Mouse (Mus musculus) lung, embryonic 16.5 days (tissue): ENCODE data around the gene Abi3. TPM values are rescaled to one million over a fixed set of nuclear protein-coding genes. Genes with fewer than 3 reads are reported as not detected.

Source experiments
- ATAC-seq: fragments of 200-750 bp; cut with Nextera tagmentation; 2 replicates; pipeline ENCODE4 v1.8.0; 2017; ENCODE audit warnings: low read depth, mild to moderate bottlenecking, moderate library complexity
- H3K27ac ChIP-seq: fragments of 300-500 bp; sonication (generic); 2 replicates; pipeline ENCODE4 v1.5.1; 2014; ENCODE audit warnings: mild to moderate bottlenecking, control low read depth, low read length
- H3K27me3 ChIP-seq: fragments of 300-500 bp; sonication (generic); 2 replicates; pipeline ENCODE4 v1.6.1; 2014; ENCODE audit warnings: low read depth, low read length, mixed read lengths; ENCODE audit not compliant: control insufficient read depth, insufficient read depth
- H3K36me3 ChIP-seq: fragments of 300-500 bp; sonication (generic); 2 replicates; pipeline ENCODE4 v1.6.1; 2014; ENCODE audit warnings: low read length; ENCODE audit not compliant: control insufficient read depth, insufficient read depth
- H3K4me1 ChIP-seq: fragments of 300-500 bp; sonication (generic); replicated peaks from 2 replicates; pipeline ENCODE4 v1.6.1; 2014; ENCODE audit warnings: low read length, mixed read lengths; ENCODE audit not compliant: control insufficient read depth, insufficient read depth
- H3K4me2 ChIP-seq: fragments of 300-500 bp; sonication (generic); 2 replicates; pipeline ENCODE4 v1.6.1; 2014; ENCODE audit warnings: low read depth, low read length, control low read depth
- H3K4me3 ChIP-seq: fragments of 300-500 bp; sonication (generic); 2 replicates; pipeline ENCODE4 v1.5.1; 2014; ENCODE audit warnings: mild to moderate bottlenecking, low read length, control low read depth
- H3K9ac ChIP-seq: fragments of 300-500 bp; sonication (generic); 2 replicates; pipeline ENCODE4 v1.6.1; 2014; ENCODE audit warnings: low read length, control low read depth
- H3K9me3 ChIP-seq: fragments of 300-500 bp; sonication (generic); 2 replicates; pipeline ENCODE4 v1.6.1; 2016; ENCODE audit warnings: low read length; ENCODE audit not compliant: control insufficient read depth
- WGBS: fragments of 180-500 bp; shearing (Covaris S2); extraction: QIAGEN DNeasy Blood & Tissue Kit; methylation state at CpG from one replicate; pipeline ENCODE4 v1.1.7; 2014; 5-methylcytosine and 5-hydroxymethylcytosine counted together
- polyA plus RNA-seq: library from polyadenylated mRNA; unstranded; fragments of >200 nt; fragmentation: Nextera tagmentation; extraction: Ambion mirVana; gene quantifications from 2 replicates; pipeline ENCODE4 v1.2.1, GENCODE M21; 2015

Abi3 gene
- polyA plus RNA-seq, 1 experiment from 2014 or later: 16.0 TPM

DNA sequence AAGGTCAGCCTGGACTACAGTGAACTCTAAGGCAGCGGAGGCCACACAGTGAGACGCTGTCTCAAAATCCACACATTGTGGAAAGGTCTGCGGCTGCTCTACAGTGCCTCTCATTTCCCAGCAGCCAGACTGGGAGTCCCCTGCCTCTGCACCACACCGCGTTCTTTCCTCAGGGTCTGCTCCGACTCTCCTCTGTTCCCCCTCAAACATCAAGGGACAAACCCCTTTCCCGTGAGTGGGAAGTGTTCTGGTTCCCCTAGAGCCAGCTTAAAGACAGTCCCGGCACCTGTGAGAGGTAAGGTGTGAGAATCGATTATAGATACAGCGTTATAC lies 812 bp downstream of the Abi3 start:
- H3K9me3 ChIP-seq: no peaks in the 10 kb centered on the region
- peak overlapping the region; percentile 69 for H3K27ac ChIP-seq
- no peaks in the 10 kb centered on the region for H3K27me3 ChIP-seq
- no peak for ATAC-seq
- H3K9ac ChIP-seq: peak overlapping the region; percentile 58
- peak overlapping the region; percentile 46 for H3K4me3 ChIP-seq
- H3K4me1 ChIP-seq: peaks cover 15% of the 10 kb centered on the region
- no peaks in the 10 kb centered on the region for H3K36me3 ChIP-seq
- 54% methylated on average over 10 of the region's 10 CpGs for WGBS
- peak overlapping the region; percentile 40 for H3K4me2 ChIP-seq

GRCm38 (mm10) chr11:95840694-95841497 lies 1.4 kb downstream of the Abi3 start:
- WGBS: 67% methylated on average over 5 of the region's 5 CpGs
- Histone ChIP-seq H3K36me3 (no peaks in the 10 kb centered on the region), H3K4me2 (peak overlapping the region; percentile 40), H3K4me3 (peak overlapping the region; percentile 46), H3K27me3 (no peaks in the 10 kb centered on the region), H3K9ac (peak overlapping the region; percentile 58), H3K27ac (peak overlapping the region; percentile 69; the same call in 1 of the 2 replicates), H3K4me1 (peaks cover 20% of the 10 kb centered on the region), H3K9me3 (no peaks in the 10 kb centered on the region)
- ATAC-seq: no peak

DNA sequence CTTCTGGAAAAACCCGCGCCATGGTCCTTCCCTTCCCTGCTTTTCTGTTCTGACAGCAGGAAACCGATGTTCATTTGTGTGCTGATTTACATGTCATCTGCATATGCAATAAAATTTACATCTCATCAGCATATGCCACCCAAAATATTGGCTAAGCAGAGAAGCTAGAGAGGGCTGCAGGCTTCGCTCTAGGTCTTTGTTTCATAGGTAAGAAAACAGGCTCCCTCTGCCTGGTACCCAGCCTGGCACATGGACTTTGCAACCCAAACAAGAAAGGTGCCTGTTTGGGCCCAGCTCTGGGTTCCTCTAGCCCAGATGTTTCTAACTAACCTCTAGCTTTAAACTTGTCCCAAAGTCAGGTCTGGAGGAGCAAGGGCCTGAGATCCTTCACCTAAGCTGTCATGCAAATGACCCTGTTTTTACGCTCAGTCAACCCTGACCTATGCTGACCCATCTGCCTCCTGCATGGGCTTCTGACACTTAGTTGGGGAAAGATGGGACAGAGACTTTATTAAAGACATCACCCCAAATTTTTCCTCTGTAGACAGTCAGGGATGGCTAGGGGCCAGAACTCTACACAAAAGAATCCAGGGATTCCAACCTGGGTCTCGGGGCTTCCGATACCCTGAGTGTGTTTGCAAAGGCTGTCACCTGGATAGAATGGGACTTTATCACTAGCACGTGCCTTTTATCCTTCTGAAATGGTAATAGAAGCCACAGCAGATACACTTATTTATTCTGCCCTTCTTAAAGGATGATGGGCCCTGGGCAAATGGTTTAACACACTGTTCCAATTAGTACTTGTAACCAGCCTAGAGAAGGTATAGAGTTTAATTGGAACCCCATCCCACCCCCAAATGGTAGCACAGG lies 3.0 kb downstream of the Abi3 start:
- H3K4me1 ChIP-seq: peaks cover 35% of the 10 kb centered on the region
- 0 out of 2 replicates have a peak overlapping the region, but pooled peaks have one; percentile 41 for H3K27ac ChIP-seq
- no peaks in the 10 kb centered on the region for H3K9me3 ChIP-seq
- no peak for ATAC-seq
- no peak overlapping the region; the same call in 1 of the 2 replicates for H3K9ac ChIP-seq
- peaks cover 5% of the 10 kb centered on the region; the same call in 1 of the 2 replicates for H3K27me3 ChIP-seq
- WGBS: 72% methylated on average over 8 of the region's 8 CpGs
- H3K36me3 ChIP-seq: no peaks in the 10 kb centered on the region
- H3K4me3 ChIP-seq: no peak overlapping the region
- no peak overlapping the region for H3K4me2 ChIP-seq

DNA sequence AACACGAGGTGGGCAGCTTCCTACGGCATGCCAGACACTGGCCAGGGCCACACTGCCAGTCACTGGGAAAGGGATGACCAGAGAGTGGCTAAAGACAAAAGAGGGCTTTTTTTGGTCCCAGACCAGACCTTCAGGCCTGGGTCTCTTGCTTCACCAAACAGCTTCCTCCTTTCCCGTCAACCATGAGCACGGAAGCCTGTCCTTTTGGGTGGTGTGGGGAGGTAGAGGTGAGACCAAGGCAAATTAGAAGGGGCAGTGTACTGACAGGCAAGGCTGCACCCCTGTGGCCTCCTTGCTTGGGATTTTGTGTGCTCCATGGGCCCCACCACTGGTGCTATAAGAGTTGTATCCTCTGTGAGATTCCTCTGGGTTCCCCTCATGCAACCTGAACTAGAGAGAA lies 3.7 kb downstream of the Abi3 start:
- 68% methylated on average over 4 of the region's 4 CpGs for WGBS
- no peak for ATAC-seq
- Histone ChIP-seq H3K36me3 (no peaks in the 10 kb centered on the region), H3K9ac (no peak overlapping the region; the same call in 1 of the 2 replicates), H3K9me3 (no peaks in the 10 kb centered on the region), H3K4me3 (no peak overlapping the region), H3K4me2 (no peak overlapping the region), H3K4me1 (peaks cover 40% of the 10 kb centered on the region), H3K27me3 (peaks cover 10% of the 10 kb centered on the region; the same call in 1 of the 2 replicates), H3K27ac (0 out of 2 replicates have a peak overlapping the region, but pooled peaks have one; percentile 41)

DNA sequence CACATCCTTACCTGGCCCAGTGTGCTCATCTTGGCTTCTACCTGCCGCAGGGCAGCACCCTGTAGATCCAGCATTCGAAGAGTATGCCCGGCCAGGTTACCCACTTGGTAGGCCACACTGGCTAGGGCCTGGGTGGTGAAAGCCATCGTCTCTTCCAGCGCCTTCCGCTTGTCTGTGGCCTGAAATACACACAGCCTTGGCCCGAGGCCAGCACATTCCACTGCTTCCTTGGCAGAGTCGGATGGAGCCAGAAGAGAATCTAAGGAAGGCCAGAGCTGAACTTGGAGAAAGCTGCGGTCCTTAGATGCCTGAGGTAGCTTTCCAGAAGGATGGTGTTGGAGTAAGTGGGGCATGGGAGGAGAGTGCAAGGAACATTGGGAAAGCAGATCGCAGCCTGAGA lies 5.2 kb downstream of the Abi3 start, which contains the start of gene Gngt2:
Gene Gngt2, plus strand, starts transcription at position 158 of the 400 bp plus-strand sequence.
- Histone ChIP-seq H3K27me3 (peaks cover 26% of the 10 kb centered on the region), H3K4me3 (no peak within 1 kb of the TSS), H3K4me2 (peak within 1 kb of the TSS; percentile 13), H3K4me1 (peaks cover 40% of the 10 kb centered on the region), H3K36me3 (no peaks in the 10 kb centered on the region), H3K9ac (no peak within 1 kb of the TSS), H3K9me3 (no peaks in the 10 kb centered on the region), H3K27ac (peak within 1 kb of the TSS; percentile 84)
- 15% methylated on average over 10 of the region's 10 CpGs for WGBS
- peak; percentile 73 for ATAC-seq

DNA sequence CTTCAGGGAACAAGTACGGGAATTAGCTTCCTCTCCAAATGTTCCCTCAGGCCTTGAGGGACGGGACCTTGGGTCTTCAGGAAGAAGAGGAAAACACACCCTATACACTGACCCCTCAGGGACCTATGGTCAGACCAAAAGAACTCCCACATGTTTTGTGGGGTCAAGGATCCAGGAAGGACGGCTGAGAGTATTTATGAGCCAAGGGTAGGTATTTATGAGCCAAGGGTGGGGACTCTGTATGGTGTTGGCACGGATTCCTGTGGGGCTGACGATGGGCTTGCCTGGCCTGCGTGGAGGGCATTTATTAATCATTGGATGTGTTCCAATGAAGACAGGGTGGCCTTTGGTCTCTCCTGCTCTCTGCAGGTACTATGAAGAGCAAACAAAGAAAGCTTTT lies 5.8 kb downstream of the Abi3 start:
- no peak overlapping the region for H3K9ac ChIP-seq
- H3K36me3 ChIP-seq: no peaks in the 10 kb centered on the region
- peak; percentile 10; the same call in 1 of the 2 replicates for ATAC-seq
- no peaks in the 10 kb centered on the region for H3K9me3 ChIP-seq
- 29% methylated on average over 6 of the region's 6 CpGs for WGBS
- H3K4me3 ChIP-seq: no peak overlapping the region
- peaks cover 40% of the 10 kb centered on the region for H3K4me1 ChIP-seq
- H3K27me3 ChIP-seq: peaks cover 30% of the 10 kb centered on the region
- H3K27ac ChIP-seq: peak overlapping the region; percentile 84
- no peak overlapping the region for H3K4me2 ChIP-seq

DNA sequence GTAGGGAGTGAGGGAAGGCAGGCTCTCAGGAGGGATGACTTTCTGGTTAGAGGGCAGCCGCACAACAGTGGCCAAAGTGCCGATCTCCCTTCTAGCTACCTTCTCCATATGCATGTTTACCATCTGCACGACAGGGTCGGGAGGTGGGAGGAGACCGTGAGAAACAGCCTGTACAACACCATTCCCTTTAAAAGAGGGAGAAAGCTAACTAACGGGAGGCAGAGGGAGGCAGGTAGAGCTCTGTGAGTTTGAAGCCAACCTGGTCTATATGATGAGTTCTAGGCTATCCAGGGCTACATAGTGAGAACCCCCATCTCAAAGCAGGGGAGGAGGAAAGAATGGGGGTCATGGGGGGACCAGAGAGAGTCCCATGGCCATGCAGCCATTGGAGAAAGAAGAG lies 6.4 kb downstream of the Abi3 start:
- no peaks in the 10 kb centered on the region for H3K36me3 ChIP-seq
- 29% methylated on average over 6 of the region's 6 CpGs for WGBS
- no peak for ATAC-seq
- H3K27ac ChIP-seq: peak overlapping the region; percentile 14
- H3K9ac ChIP-seq: no peak overlapping the region
- H3K9me3 ChIP-seq: no peaks in the 10 kb centered on the region
- H3K27me3 ChIP-seq: peaks cover 37% of the 10 kb centered on the region
- no peak overlapping the region for H3K4me3 ChIP-seq
- H3K4me2 ChIP-seq: no peak overlapping the region; the same call in 1 of the 2 replicates
- H3K4me1 ChIP-seq: peaks cover 45% of the 10 kb centered on the region

- ATAC-seq: no peak
- H3K27ac ChIP-seq: peak overlapping the region; percentile 18
- H3K27me3 ChIP-seq: peaks cover 45% of the 10 kb centered on the region
- peak overlapping the region; percentile 40 for H3K4me2 ChIP-seq
- no peaks in the 10 kb centered on the region for H3K9me3 ChIP-seq
- H3K4me1 ChIP-seq: peaks cover 53% of the 10 kb centered on the region
- H3K9ac ChIP-seq: 0 out of 2 replicates have a peak overlapping the region, but pooled peaks have one; percentile 29
- no peak overlapping the region for H3K4me3 ChIP-seq
- 13% methylated on average over 15 of the region's 15 CpGs for WGBS
- no peaks in the 10 kb centered on the region for H3K36me3 ChIP-seq
These were observed 7.2 kb downstream of the Abi3 start for GRCm38 (mm10) chr11:95834742-95835710.
